Mouse (Mus musculus) T-cell, adult 66 days (primary cell): ENCODE data around the gene Ext2. TPM values are rescaled to one million over a fixed set of nuclear protein-coding genes. Genes with fewer than 3 reads are reported as not detected.

Source experiments
- total RNA-seq, 2 experiments: library from RNA; stranded (reverse); gene quantifications; 3 replicates in 1 of 2; 4 replicates in 1 of 2; pipeline ENCODE4 v1.2.4; 2023

The Ext2 gene
- total RNA-seq = 10 to 100 TPM; 61.0 to 68.1 TPM

DNA sequence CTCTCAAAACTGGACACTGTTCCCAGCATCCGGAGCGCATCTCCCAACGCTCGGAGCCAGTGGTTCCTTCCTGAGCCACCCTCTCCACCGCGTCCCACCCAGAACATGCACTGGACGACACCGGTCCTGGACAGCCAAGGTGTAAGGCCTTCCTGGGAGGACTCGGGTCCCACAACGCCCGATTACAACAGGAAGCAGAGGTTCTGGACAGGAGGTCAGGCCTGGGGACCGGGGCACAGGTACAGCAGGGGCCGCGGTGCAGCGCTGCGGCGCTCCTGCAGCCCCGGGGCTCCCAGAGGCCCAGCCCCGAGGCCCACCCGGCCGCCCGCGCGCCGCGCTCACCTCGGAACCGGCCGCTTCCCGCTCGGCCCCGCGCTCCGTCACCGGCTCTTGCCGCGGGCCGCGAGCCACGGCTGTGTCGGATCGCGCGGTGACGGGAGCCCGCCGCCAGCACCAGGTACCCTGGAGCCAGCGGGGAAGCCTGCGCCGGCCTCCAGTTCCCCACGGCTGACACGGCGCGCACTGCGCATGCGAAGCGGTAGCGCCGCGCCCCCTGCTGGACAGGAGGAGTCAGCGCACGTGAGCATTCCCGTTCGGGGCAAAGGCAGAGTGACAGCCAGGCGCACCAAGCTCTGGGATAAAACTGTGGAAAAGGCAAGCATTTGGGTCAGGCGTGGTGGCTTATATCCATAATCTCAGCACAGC lies at the start of gene Ext2:
Ext2 (minus strand) TSS at position 524 of the 705 bp plus-strand sequence.

DNA sequence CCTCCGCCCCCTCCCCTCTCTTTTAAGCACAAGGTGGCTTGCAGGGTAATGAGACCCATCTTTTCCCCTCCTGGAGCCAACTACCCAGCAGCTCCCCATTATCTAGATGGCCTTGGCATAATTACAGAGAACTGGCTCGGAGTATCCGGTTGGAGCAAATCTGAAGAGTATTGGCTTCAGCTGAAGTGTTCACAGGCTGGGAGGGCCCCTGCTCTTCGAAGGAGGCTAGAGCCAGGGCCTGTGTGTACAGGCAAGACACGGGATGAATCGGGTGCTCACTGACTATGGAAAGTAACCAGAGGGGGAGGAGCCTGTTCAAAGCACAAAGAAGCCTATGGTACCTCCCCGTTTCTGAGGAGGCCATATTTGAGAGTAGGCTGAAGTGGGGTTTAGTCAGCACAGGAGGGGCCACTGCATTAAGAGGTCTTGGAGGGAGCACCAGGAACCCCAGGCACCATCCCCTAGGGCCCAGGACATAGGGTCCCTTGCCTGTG lies 46.8 kb upstream of the Ext2 start, which contains the start of gene Accsl:
Accsl (minus strand) TSS at position 51 of the 494 bp plus-strand sequence.

DNA sequence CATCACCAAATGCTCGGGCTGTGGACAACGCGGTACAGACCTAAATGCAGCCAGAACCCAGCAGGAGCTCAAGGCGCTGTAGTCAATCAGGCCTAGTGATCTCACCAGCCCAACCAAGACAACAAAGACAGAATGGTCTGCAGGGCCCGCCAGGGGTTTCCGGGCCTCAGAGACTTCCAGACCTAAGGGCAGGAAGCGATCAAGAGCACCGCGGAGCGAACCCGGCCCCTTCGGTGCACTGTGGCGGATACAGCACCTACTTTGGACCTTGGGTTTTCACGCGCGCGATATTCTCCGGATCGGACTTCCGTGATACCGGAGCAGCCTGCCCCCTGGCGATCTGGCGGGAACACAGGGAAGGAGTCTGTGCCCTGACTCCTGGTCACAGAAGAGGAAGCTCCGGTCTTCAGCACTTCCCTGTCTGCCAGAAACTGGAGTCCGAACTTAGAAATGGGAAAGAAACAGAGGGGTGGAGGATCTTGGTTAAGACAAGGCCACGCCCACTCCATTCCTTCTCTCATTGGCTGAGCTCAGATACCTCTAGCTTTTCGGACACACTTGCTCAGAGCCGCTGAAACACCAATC lies 27.2 kb upstream of the Ext2 start, which contains the start of gene Accs:
Accs (minus strand) TSS at position 439 of the 585 bp plus-strand sequence.

Other genes starting within 250 kb of the Ext2 start
- gene Alx4, start 180.2 kb downstream of the Ext2 start, total RNA-seq = not detected
- gene Accs, start 27.4 kb upstream of the Ext2 start, total RNA-seq = 10 to 100 TPM; 32.3 to 33.5 TPM
- gene Accsl, start 46.6 kb upstream of the Ext2 start, total RNA-seq = not detected
- gene Gm13889, start 134.6 kb upstream of the Ext2 start, total RNA-seq = not detected
- gene Gm27027, start 173.8 kb upstream of the Ext2 start, total RNA-seq = not detected
- gene Alkbh3, start 188.2 kb upstream of the Ext2 start, total RNA-seq = 10 to 100 TPM; 50.7 to 58.8 TPM